Mouse (Mus musculus) right cerebral cortex, adult 18-20 months (tissue): ENCODE results near the gene Slc22a3.
A peak's percentile ranks its signal among the peaks of the same experiment; 100 is the strongest.

ENCODE experiments used
- DNase-seq: peaks from one replicate; pipeline ENCODE4 v3.0.0; 2022; ENCODE audit warnings: mixed read lengths

Gene Slc22a3

GRCm38 (mm10) chr17:12403420-12403819, 104.1 kb downstream of the Slc22a3 start:
- no peak for DNase-seq

- no peak for DNase-seq
Measured at GRCm38 (mm10) chr17:12396163-12396677, 111.3 kb downstream of the Slc22a3 start.

- no peak for DNase-seq
Measured at GRCm38 (mm10) chr17:12388239-12388638, 119.3 kb downstream of the Slc22a3 start.

GRCm38 (mm10) chr17:12387781-12388180, 119.7 kb downstream of the Slc22a3 start:
- no peak for DNase-seq

GRCm38 (mm10) chr17:12385049-12385794, 122.3 kb downstream of the Slc22a3 start:
- no peak for DNase-seq

GRCm38 (mm10) chr17:12382531-12382930, 125.0 kb downstream of the Slc22a3 start:
- DNase-seq, result no peak

GRCm38 (mm10) chr17:12381579-12381978, 125.9 kb downstream of the Slc22a3 start:
- no peak for DNase-seq

GRCm38 (mm10) chr17:12380287-12380686, 127.2 kb downstream of the Slc22a3 start:
- DNase-seq, result no peak

- no peak for DNase-seq
Measured at GRCm38 (mm10) chr17:12377981-12378705, 129.4 kb downstream of the Slc22a3 start, which contains the start of gene Plg. Gene Plg (plus strand): TSS chr17:12378608.

GRCm38 (mm10) chr17:12373601-12374144, 133.8 kb downstream of the Slc22a3 start:
- DNase-seq, result no peak

- DNase-seq, result peak; percentile 64
Measured at GRCm38 (mm10) chr17:12372021-12372420, 135.5 kb downstream of the Slc22a3 start.

- no peak for DNase-seq
Measured at GRCm38 (mm10) chr17:12371310-12371925, 136.1 kb downstream of the Slc22a3 start.

GRCm38 (mm10) chr17:12370289-12370688, 137.2 kb downstream of the Slc22a3 start:
- no peak for DNase-seq

GRCm38 (mm10) chr17:12369393-12369792, 138.1 kb downstream of the Slc22a3 start:
- no peak for DNase-seq
